Mouse (Mus musculus): Measurements from ENCODE around the gene Pmpca.

- TF ChIP-seq CTCF (IDR thresholded peaks at IDR 0.05; ENCODE audit: extremely low read depth, insufficient read depth, low read length) (no peak), POLR2A (IDR thresholded peaks at IDR 0.05; ENCODE audit: extremely low read depth, insufficient read depth, low read length) (no peak)
These were observed 1.4 kb upstream of the Pmpca start for GRCm38 (mm10) chr2:26387713-26388112.
